Mouse (Mus musculus) limb, embryonic 11.5 days (tissue): ENCODE data around the gene Lipo1. TPM values are rescaled to one million over a fixed set of nuclear protein-coding genes. Genes with fewer than 3 reads are reported as not detected.
"Not testable (repeated sequence)": the region's sequence is repeated elsewhere in the genome, so short reads cannot be mapped to it uniquely, and the experiment has no call there.

ENCODE experiments used
- ATAC-seq: fragments of 200-750 bp; cut with Nextera tagmentation; 2 replicates; pipeline ENCODE4 v1.8.0; 2017; ENCODE audit warnings: low read depth; ENCODE audit not compliant: insufficient number of reproducible peaks, low FRiP score, low TSS enrichment
- DNase-seq: peaks from one replicate; pipeline ENCODE4 v3.0.0-alpha.2; 2015; ENCODE audit warnings: low spot score
- H3K27ac ChIP-seq: fragments of 300-500 bp; sonication (generic); replicated peaks from 2 replicates; pipeline ENCODE4 v1.5.1; 2014; ENCODE audit warnings: low read depth, mild to moderate bottlenecking, low read length
- H3K27me3 ChIP-seq: fragments of 300-500 bp; sonication (generic); 2 replicates; pipeline ENCODE4 v1.6.1; 2014; ENCODE audit warnings: mild to moderate bottlenecking, low read length, mixed read lengths; ENCODE audit not compliant: control insufficient read depth, insufficient read depth
- H3K36me3 ChIP-seq: fragments of 300-500 bp; sonication (generic); 2 replicates; pipeline ENCODE4 v1.6.1; 2014; ENCODE audit warnings: mild to moderate bottlenecking, low read length, moderate library complexity, mixed read lengths; ENCODE audit not compliant: control insufficient read depth, insufficient read depth
- H3K4me1 ChIP-seq: fragments of 300-500 bp; sonication (generic); 2 replicates; pipeline ENCODE4 v1.6.1; 2014; ENCODE audit warnings: low read length, mixed read lengths; ENCODE audit not compliant: control insufficient read depth, insufficient read depth
- H3K4me2 ChIP-seq: fragments of 300-500 bp; sonication (generic); 2 replicates; pipeline ENCODE4 v1.6.1; 2014; ENCODE audit warnings: low read depth, mild to moderate bottlenecking, moderate library complexity; ENCODE audit not compliant: severe bottlenecking
- H3K4me3 ChIP-seq: fragments of 300-500 bp; sonication (generic); 2 replicates; pipeline ENCODE4 v1.5.1; 2014; ENCODE audit warnings: low read depth, low read length
- H3K9ac ChIP-seq: fragments of 300-500 bp; sonication (generic); 2 replicates; pipeline ENCODE4 v1.6.1; 2014; ENCODE audit warnings: mild to moderate bottlenecking, low read length
- H3K9me3 ChIP-seq: fragments of 300-500 bp; sonication (generic); 2 replicates; pipeline ENCODE4 v1.6.1; 2016; ENCODE audit warnings: low read length; ENCODE audit not compliant: control insufficient read depth
- WGBS: fragments of 180-500 bp; shearing (Covaris S2); extraction: QIAGEN DNeasy Blood & Tissue Kit; methylation state at CpG from one replicate; pipeline ENCODE4 v1.1.7; 2014; 5-methylcytosine and 5-hydroxymethylcytosine counted together
- polyA plus RNA-seq: library from polyadenylated mRNA; unstranded; fragments of >200 nt; fragmentation: Nextera tagmentation; extraction: Ambion mirVana; gene quantifications from 2 replicates; pipeline ENCODE4 v1.2.1, GENCODE M21; 2014

Gene Lipo1
- not detected in 2 replicates for polyA plus RNA-seq

DNA sequence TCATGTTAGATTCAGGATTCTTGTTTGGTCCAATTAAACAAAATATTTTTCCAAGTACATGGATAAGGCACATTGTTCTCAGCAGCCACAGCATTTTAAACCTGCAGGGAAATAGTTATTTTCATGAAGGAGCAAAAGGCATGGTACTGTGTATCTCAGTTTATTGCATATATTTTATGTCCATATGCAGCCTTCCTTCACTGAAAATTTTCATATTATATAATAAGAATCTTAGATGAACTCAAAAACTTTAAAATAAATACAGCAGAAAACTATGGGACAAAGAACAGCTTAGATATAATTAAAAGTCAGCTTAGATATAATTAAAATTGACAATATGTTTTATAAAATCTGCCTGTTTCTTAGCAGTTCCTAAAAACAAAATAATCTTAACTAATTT is at the start of gene Lipo1:
Gene Lipo1, minus strand, starts transcription at position 101 of the 400 bp plus-strand sequence.
- not testable (repeated sequence) for ATAC-seq, H3K4me2 ChIP-seq, H3K4me3 ChIP-seq, H3K9me3 ChIP-seq, H3K9ac ChIP-seq, H3K27ac ChIP-seq, DNase-seq, H3K27me3 ChIP-seq, H3K36me3 ChIP-seq, H3K4me1 ChIP-seq

DNA sequence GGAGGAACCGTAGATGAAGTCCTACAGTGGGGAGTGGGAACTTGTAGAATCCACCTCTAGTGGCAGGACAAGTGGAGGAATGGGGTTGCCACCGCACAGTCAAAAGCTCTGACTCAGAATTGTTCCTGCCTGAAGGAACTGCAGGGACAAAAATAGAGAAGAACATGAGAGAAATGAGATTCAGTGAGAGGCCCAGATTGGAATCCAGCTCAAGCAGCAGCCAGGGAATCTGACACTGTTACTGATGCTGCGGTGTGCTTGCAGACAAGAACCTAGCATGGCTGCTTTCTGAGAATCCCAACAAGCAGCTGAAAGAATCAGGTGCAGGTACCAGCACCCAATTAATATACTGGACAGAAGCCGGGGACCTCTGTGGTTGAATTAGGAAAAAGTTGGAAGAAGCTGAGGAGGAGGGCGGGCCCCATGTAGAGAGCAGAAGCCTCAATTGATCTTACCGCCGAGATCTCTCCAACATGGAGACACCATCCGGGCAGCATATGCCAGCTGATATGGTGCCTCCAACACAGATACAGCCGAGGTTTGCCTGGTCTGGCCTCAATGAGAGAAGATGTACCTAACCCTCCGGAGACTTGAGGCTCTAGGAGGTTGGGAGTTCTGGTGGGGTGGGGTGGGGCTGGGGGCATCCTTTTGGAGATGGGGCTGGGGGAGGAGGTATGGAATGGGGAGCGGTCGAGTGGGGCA is 532 bp downstream of the Lipo1 start:
- no peaks in the 10 kb centered on the region for H3K27me3 ChIP-seq
- DNase-seq = no peak
- H3K4me3 ChIP-seq = no peak overlapping the region
- no peak overlapping the region for H3K4me2 ChIP-seq
- H3K9ac ChIP-seq = no peak overlapping the region
- no peak for ATAC-seq
- no peaks in the 10 kb centered on the region for H3K4me1 ChIP-seq
- WGBS = 91% methylated on average over 12 of the region's 12 CpGs
- no peak overlapping the region for H3K27ac ChIP-seq
- H3K36me3 ChIP-seq = no peaks in the 10 kb centered on the region
- H3K9me3 ChIP-seq = no peaks in the 10 kb centered on the region

- not testable (repeated sequence) for H3K9me3 ChIP-seq, H3K36me3 ChIP-seq, H3K4me1 ChIP-seq, H3K9ac ChIP-seq, H3K27me3 ChIP-seq, H3K27ac ChIP-seq, H3K4me3 ChIP-seq
- 43% methylated on average over 11 of the region's 41 CpGs for WGBS
- peak; percentile 86 for ATAC-seq
- H3K4me2 ChIP-seq = 0 out of 2 replicates have a peak within 1 kb of the TSS, but pooled peaks have one; percentile 10
- peak; percentile 29 for DNase-seq
Observed at GRCm38 (mm10) chr19:33761287-33762086, 25.8 kb downstream of the Lipo1 start, which contains the start of gene Lipo3. Gene Lipo3 (minus strand): TSS chr19:33761951.

DNA sequence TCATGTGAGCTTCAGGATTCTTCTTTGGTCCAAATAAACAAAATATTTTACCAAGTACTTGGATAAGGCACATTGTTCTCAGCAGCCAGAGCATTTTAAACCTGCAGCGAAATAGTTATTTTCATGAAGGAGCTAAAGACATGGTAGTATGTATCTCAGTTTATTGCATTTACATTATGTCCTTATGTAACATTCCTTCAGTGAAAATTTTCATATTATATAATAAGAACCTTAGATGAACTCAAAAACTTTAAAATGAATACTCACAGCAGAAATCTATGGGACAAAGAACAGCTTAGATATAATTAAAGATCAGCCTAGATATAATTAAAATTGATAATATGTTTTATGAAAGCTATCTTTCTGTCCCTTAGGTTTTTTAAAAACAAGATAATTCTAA is 36.0 kb downstream of the Lipo1 start, which contains the start of gene Lipo2:
Gene Lipo2, minus strand, starts transcription at position 101 of the 400 bp plus-strand sequence.
- H3K27ac ChIP-seq, H3K9me3 ChIP-seq, DNase-seq, H3K4me2 ChIP-seq, H3K4me1 ChIP-seq, H3K4me3 ChIP-seq, H3K9ac ChIP-seq, ATAC-seq, H3K27me3 ChIP-seq, H3K36me3 ChIP-seq: not testable (repeated sequence)
- 88% methylated on average over 1 of the region's 1 CpGs for WGBS

Other genes starting within 250 kb of the Lipo1 start
- gene Gm8978, start 162.2 kb downstream of the Lipo1 start, polyA plus RNA-seq = not detected in 2 replicates
- gene Lipo2, start 36.1 kb downstream of the Lipo1 start, polyA plus RNA-seq = not detected in 2 replicates
- gene Lipo3, start 25.5 kb downstream of the Lipo1 start, polyA plus RNA-seq = 6.8 and 7.6 TPM in 2 replicates
- gene Lipf, start 173.7 kb upstream of the Lipo1 start, polyA plus RNA-seq = not detected in 2 replicates
- not detected in 2 replicates for gene Lipk, start 220.8 kb upstream of the Lipo1 start, polyA plus RNA-seq